Mouse (Mus musculus) CD4-positive helper T cell, adult 2 months (primary cell): ENCODE measurements around the gene Kcnj9.

ENCODE experiments used
- DNase-seq: peaks from one replicate; pipeline ENCODE4 v3.0.0-alpha.2; 2012; ENCODE audit warnings: low read depth, missing footprints, low spot score

The Kcnj9 gene

GRCm38 (mm10) chr1:172329131-172329530 is at the start of gene Kcnj9:
TSS of gene Kcnj9 (minus strand) at chr1:172329318.
- DNase-seq: no peak

- peak; percentile 73 for DNase-seq
Measured at GRCm38 (mm10) chr1:172376758-172377458, 47.8 kb upstream of the Kcnj9 start.

- peak; percentile 99 for DNase-seq
Measured at GRCm38 (mm10) chr1:172376198-172376667, 47.1 kb upstream of the Kcnj9 start, which contains the start of gene Pigm. TSS of gene Pigm (plus strand) at chr1:172376546.

- DNase-seq: peak; percentile 80
Measured at GRCm38 (mm10) chr1:172368768-172369418, 39.8 kb upstream of the Kcnj9 start.

- peak; percentile 28 for DNase-seq
Measured at GRCm38 (mm10) chr1:172364684-172365083, 35.6 kb upstream of the Kcnj9 start.

GRCm38 (mm10) chr1:172358341-172358740 is 29.2 kb upstream of the Kcnj9 start:
- no peak for DNase-seq

GRCm38 (mm10) chr1:172357550-172357949 is 28.4 kb upstream of the Kcnj9 start:
- peak; percentile 57 for DNase-seq

GRCm38 (mm10) chr1:172355336-172355735 is 26.2 kb upstream of the Kcnj9 start:
- DNase-seq: no peak

GRCm38 (mm10) chr1:172352453-172352852 is 23.3 kb upstream of the Kcnj9 start:
- DNase-seq: no peak

- DNase-seq: no peak
Measured at GRCm38 (mm10) chr1:172352001-172352400, 22.9 kb upstream of the Kcnj9 start.

GRCm38 (mm10) chr1:172349916-172350812 is 21.0 kb upstream of the Kcnj9 start:
- DNase-seq: no peak

GRCm38 (mm10) chr1:172349504-172349903 is 20.4 kb upstream of the Kcnj9 start:
- DNase-seq: no peak

- no peak for DNase-seq
Measured at GRCm38 (mm10) chr1:172347382-172347781, 18.3 kb upstream of the Kcnj9 start.

GRCm38 (mm10) chr1:172346707-172347106 is 17.6 kb upstream of the Kcnj9 start:
- DNase-seq: no peak

- no peak for DNase-seq
Measured at GRCm38 (mm10) chr1:172344820-172345219, 15.7 kb upstream of the Kcnj9 start.

GRCm38 (mm10) chr1:172343914-172344313 is 14.8 kb upstream of the Kcnj9 start:
- no peak for DNase-seq

GRCm38 (mm10) chr1:172342729-172343128 is 13.6 kb upstream of the Kcnj9 start:
- no peak for DNase-seq

- no peak for DNase-seq
Measured at GRCm38 (mm10) chr1:172341386-172341785, 12.3 kb upstream of the Kcnj9 start.

GRCm38 (mm10) chr1:172340729-172341321 is 11.7 kb upstream of the Kcnj9 start, which contains the start of gene Kcnj10:
TSS of gene Kcnj10 (plus strand) at chr1:172341210.
- peak; percentile 66 for DNase-seq

- no peak for DNase-seq
Measured at GRCm38 (mm10) chr1:172337411-172338185, 8.5 kb upstream of the Kcnj9 start.

GRCm38 (mm10) chr1:172335804-172336203 is 6.7 kb upstream of the Kcnj9 start:
- no peak for DNase-seq
